Comparison of ENCODE assay signal across 19 mouse cellular contexts in genomic region chr6:7697999-7698699, GRCm38 (mm10). TPM values are rescaled to one million over a fixed set of nuclear protein-coding genes. Genes with fewer than 3 reads are reported as not detected.
DNase-seq lines count a peak whose midpoint lies in the region; ATAC-seq and TF ChIP-seq lines count a peak whose summit lies in the region.
"Had no signal": no experiment of that assay in that cellular context is flagged by ENCODE, and none has a peak within 500 bp of the region (broad histone marks: within the 10 kb centered on the region; RNA-seq: fewer than 3 reads in every experiment).

No protein-coding gene starts in this region.

- ATAC-seq in erythroid progenitor cell, adult 5-6 weeks (replicated peaks; ENCODE audit: low FRiP score, poor library complexity, severe bottlenecking): peak; percentile 63
- peak; percentile 73 for ATAC-seq in megakaryocyte progenitor cell, adult 5-6 weeks (replicated peaks; ENCODE audit: poor library complexity)
- ATAC-seq: forebrain, embryonic 16.5 days had no signal

- H3K27ac ChIP-seq in layer of hippocampus, adult 2 months: peak overlapping the region; percentile 68
- H3K27ac ChIP-seq: heart, embryonic 13.5 days; hindbrain, embryonic 10.5 days; macrophage; neural tube, embryonic 13.5 days had no signal

- no peak for DNase-seq in layer of hippocampus, adult 2 months (ENCODE audit: low spot score in 2 of 2)
- DNase-seq in layer of hippocampus, postnatal 10 days (ENCODE audit: low spot score in 2 of 2): no peak
- peak; percentile 43 for DNase-seq in c-Kit-negative CD71-positive TER-119-positive erythroid progenitor cells, embryonic 14.5 days (ENCODE audit: low read depth, low spot score)
- no peak for DNase-seq in right cerebral cortex, postnatal 14 days
- no peak for DNase-seq in neural tube, embryonic 10.5 days (ENCODE audit: extremely low spot score, low spot score)
- DNase-seq: adrenal gland, adult 8-10 months; cerebellum, adult 9-10 months; embryo, embryonic 11 days; gastrocnemius, postnatal 10 days; lung, adult 2 months; right cerebral cortex, postnatal 4 days; thymus, postnatal 36 days had no signal

- TF ChIP-seq CTCF in layer of hippocampus, adult 2 months (conservative IDR thresholded peaks at IDR 0.05): no peak

- H3K4me3 ChIP-seq in layer of hippocampus, adult 2 months: no peak overlapping the region
- H3K4me3 ChIP-seq: heart, embryonic 13.5 days; hindbrain, embryonic 10.5 days; neural tube, embryonic 13.5 days had no signal

RNA-seq across cellular contexts. Expression of gene Asns, which starts 5.1 kb away (rescaled TPM):
- 10 to 100 TPM; 98.4 to 99.9 TPM for total RNA-seq in layer of hippocampus, adult 2 months (2021)
- total RNA-seq in layer of hippocampus, postnatal 10 days (2021): 100 to 1,000 TPM; 108 to 109 TPM
- total RNA-seq in erythroid progenitor cell, adult 5-6 weeks (2015; ENCODE audit: low replicate concordance): 73.5 and 163 TPM in 2 replicates
- total RNA-seq in erythroid progenitor cell, adult 5-6 weeks (2017; ENCODE audit: low replicate concordance): 36.2 and 37.8 TPM in 2 replicates
- 64.9 and 95.9 TPM in 2 replicates for total RNA-seq in megakaryocyte progenitor cell, adult 5-6 weeks (2015)
- 33.3 and 46.0 TPM in 2 replicates for total RNA-seq in megakaryocyte progenitor cell, adult 5-6 weeks (2017)
